Mouse (Mus musculus): ENCODE measurements at regions not wholly inside any gene's neighbourhood (a gene's known extent, or its start where the extent isn't known, plus 50 kb on each side); places are given as distances from the start of the nearest gene placed in this dataset.
"Not testable (repeated sequence)": the region's sequence is repeated elsewhere in the genome, so short reads cannot be mapped to it uniquely, and the experiment has no call there.

DNA sequence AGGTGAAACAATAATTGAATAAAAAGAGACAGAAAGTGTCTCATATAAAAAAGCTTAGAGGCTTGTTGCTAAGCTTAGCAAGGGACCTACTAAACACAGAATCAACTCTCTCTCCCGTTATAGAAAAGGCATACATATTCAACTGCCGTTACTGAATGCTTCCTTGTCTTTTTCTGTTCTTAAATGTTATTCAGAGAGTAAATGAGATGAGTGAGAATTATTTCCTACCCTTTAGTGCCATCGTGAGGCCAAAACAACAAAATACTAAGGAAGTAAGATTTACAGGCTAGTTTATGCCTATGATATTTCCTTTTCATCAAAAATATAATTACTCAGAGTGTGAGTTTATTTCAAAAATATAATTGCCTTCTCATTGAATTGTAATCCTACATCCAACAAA lies 686.6 kb upstream of the 1700008P02Rik start:
- 41% methylated on average over 3 of the region's 3 CpGs for WGBS
- no peaks in the 10 kb centered on the region for H3K36me3 ChIP-seq (ENCODE audit: insufficient read depth)
- ATAC-seq (ENCODE audit: insufficient read depth) = no peak
- H3K27ac ChIP-seq (ENCODE audit: low read depth) = no peak overlapping the region
- H3K9ac ChIP-seq = no peak overlapping the region
- no peaks in the 10 kb centered on the region for H3K9me3 ChIP-seq (ENCODE audit: low read depth, low read length)
- no peaks in the 10 kb centered on the region for H3K4me1 ChIP-seq (ENCODE audit: insufficient read depth)
- TF ChIP-seq CTCF (IDR thresholded peaks at IDR 0.05; ENCODE audit: low read depth) = peak; percentile 13; the same call in 1 of the 2 replicates
- no peaks in the 10 kb centered on the region for H3K27me3 ChIP-seq (ENCODE audit: insufficient read depth, low read length)
- no peak overlapping the region for H3K4me3 ChIP-seq (ENCODE audit: low read depth, low read length)
- no peak overlapping the region for H3K4me2 ChIP-seq
- DNase-seq = peak; percentile 41

DNA sequence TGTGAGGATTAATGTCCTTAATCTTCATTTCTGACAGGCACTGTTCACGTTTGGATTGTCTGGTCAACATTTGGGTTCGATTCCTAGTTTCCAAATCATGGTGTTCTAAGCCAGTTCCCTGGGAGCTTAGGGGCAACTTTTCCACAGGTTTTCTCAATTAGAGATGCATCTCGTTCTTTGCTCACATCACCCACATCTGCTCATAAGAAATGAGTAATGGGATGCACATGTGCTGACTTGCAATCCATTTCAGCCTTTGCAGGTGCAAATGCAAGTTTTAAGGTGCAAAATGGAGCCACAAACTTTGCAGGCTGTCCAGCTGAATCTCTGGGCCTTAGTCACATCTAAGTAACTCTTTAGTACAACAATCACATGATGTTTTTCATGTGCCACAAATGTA lies 678.3 kb upstream of the 1700008P02Rik start:
- H3K4me1 ChIP-seq (ENCODE audit: insufficient read depth) = no peaks in the 10 kb centered on the region
- ATAC-seq (ENCODE audit: insufficient read depth) (no peak), DNase-seq (no peak)
- no peaks in the 10 kb centered on the region for H3K36me3 ChIP-seq (ENCODE audit: insufficient read depth)
- no peak overlapping the region for H3K27ac ChIP-seq (ENCODE audit: low read depth)
- TF ChIP-seq CTCF (IDR thresholded peaks at IDR 0.05; ENCODE audit: low read depth) = no peak
- H3K4me3 ChIP-seq (ENCODE audit: low read depth, low read length) = no peak overlapping the region
- no peak overlapping the region for H3K4me2 ChIP-seq
- H3K27me3 ChIP-seq (ENCODE audit: insufficient read depth, low read length) = no peaks in the 10 kb centered on the region
- H3K9ac ChIP-seq = no peak overlapping the region
- no peaks in the 10 kb centered on the region for H3K9me3 ChIP-seq (ENCODE audit: low read depth, low read length)
- 50% methylated on average over 3 of the region's 3 CpGs for WGBS

DNA sequence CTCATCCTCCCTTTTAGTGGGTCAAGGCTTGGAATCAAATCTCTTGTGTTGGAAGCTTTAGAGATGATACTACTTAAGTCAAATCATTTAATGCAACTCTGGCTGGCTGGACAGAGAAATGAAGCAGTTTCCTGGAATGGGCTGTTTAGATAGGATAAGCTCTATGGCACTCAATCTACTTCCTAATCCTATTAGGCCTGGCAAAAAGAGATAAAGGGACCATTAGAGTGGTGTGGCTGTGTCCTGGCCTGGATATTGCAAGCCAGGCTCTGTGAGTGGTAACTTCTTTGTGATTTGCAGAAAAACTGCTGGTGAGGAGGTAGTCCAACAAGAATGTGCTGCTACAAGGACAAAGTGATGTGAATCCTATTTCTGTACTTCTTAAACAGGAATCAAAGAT lies 670.8 kb upstream of the 1700008P02Rik start:
- no peak overlapping the region for H3K9ac ChIP-seq
- ATAC-seq (ENCODE audit: insufficient read depth) = no peak

DNA sequence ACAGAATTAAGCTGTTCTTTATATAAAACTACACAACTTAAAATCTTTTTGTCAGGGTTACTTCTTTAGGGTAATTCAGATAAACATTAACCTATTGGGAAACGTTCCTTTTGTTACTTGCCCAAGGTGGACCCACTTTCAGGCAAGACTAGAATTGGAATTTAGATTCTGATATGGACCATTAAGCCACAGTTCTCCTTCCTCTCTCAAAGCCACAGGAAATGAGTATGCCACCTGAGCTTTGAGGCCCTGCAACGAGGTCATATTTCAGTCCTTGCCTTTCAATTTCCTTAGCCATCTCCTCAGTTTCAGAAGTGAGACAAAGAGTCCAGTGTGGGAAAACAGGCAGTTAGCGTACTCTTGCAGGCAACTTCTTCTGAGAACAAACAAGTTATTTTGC lies 637.3 kb upstream of the 1700008P02Rik start:
- Histone ChIP-seq H3K9ac (no peak overlapping the region), H3K4me3 (ENCODE audit: low read depth, low read length) (no peak overlapping the region), H3K9me3 (ENCODE audit: low read depth, low read length) (no peaks in the 10 kb centered on the region), H3K27me3 (ENCODE audit: insufficient read depth, low read length) (no peaks in the 10 kb centered on the region), H3K27ac (ENCODE audit: low read depth) (no peak overlapping the region), H3K36me3 (ENCODE audit: insufficient read depth) (no peaks in the 10 kb centered on the region), H3K4me2 (no peak overlapping the region), H3K4me1 (ENCODE audit: insufficient read depth) (no peaks in the 10 kb centered on the region)
- 53% methylated on average over 3 of the region's 3 CpGs for WGBS
- no peak for TF ChIP-seq CTCF (IDR thresholded peaks at IDR 0.05; ENCODE audit: low read depth)
- DNase-seq = no peak
- ATAC-seq (ENCODE audit: insufficient read depth) = no peak

More for the DNA sequence above, 670.8 kb upstream of the 1700008P02Rik start:
- Histone ChIP-seq H3K27me3 (ENCODE audit: insufficient read depth, low read length) (no peaks in the 10 kb centered on the region), H3K4me2 (no peak overlapping the region), H3K4me3 (ENCODE audit: low read depth, low read length) (no peak overlapping the region), H3K27ac (ENCODE audit: low read depth) (no peak overlapping the region), H3K36me3 (ENCODE audit: insufficient read depth) (no peaks in the 10 kb centered on the region), H3K4me1 (ENCODE audit: insufficient read depth) (no peaks in the 10 kb centered on the region), H3K9me3 (ENCODE audit: low read depth, low read length) (no peaks in the 10 kb centered on the region)
- no peak for DNase-seq
- TF ChIP-seq CTCF (IDR thresholded peaks at IDR 0.05; ENCODE audit: low read depth) = no peak

DNA sequence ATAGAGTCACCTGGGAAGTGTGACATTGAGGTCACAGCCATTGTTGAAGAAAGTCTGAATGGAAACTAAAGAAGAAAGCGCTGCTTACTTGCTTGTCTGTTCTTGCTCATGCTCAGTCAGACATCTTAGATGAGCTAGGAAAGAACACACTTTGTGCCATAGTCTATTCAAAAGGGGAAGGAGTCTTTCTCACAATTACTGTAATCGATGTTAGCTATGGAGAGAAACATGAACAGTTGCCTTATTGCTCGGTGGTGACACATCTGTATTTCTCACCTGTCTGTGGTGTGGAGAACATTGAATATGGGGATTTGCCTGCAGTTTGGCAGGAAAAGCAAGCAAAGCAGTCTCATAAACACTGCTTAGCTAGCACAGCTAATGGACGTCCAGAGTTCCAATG lies 628.1 kb upstream of the 1700008P02Rik start:
- H3K4me2 ChIP-seq = no peak overlapping the region
- H3K36me3 ChIP-seq (ENCODE audit: insufficient read depth) = no peaks in the 10 kb centered on the region
- H3K4me1 ChIP-seq (ENCODE audit: insufficient read depth) = no peaks in the 10 kb centered on the region
- WGBS = 76% methylated on average over 4 of the region's 4 CpGs
- ATAC-seq (ENCODE audit: insufficient read depth) = no peak
- no peak overlapping the region for H3K4me3 ChIP-seq (ENCODE audit: low read depth, low read length)
- H3K9ac ChIP-seq = no peak overlapping the region
- TF ChIP-seq CTCF (IDR thresholded peaks at IDR 0.05; ENCODE audit: low read depth) = no peak
- no peak overlapping the region for H3K27ac ChIP-seq (ENCODE audit: low read depth)
- no peaks in the 10 kb centered on the region for H3K9me3 ChIP-seq (ENCODE audit: low read depth, low read length)
- H3K27me3 ChIP-seq (ENCODE audit: insufficient read depth, low read length) = no peaks in the 10 kb centered on the region
- no peak for DNase-seq

DNA sequence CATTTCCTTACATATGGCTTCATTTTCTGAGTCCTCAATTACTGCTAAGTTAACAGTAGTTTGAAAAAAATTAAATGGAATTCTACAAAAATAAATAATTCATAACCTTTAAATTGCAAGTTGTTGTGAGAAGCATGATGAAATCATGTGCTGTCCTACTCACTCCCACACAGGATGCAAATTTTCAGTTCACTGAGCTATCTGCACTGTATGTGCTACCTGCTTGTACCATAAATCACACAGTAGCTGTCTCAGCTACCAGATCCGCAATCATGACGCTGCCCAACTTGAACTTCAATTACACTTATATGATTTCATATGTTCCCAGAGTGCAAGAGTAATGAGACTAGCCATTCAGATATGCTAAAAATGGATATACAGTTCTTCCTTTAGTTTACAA lies 609.5 kb upstream of the 1700008P02Rik start:
- DNase-seq (no peak), ATAC-seq (ENCODE audit: insufficient read depth) (no peak)
- H3K9me3 ChIP-seq (ENCODE audit: low read depth, low read length) = no peaks in the 10 kb centered on the region
- no peak overlapping the region for H3K9ac ChIP-seq
- H3K4me1 ChIP-seq (ENCODE audit: insufficient read depth) = no peaks in the 10 kb centered on the region
- no peaks in the 10 kb centered on the region for H3K36me3 ChIP-seq (ENCODE audit: insufficient read depth)
- no peak for TF ChIP-seq CTCF (IDR thresholded peaks at IDR 0.05; ENCODE audit: low read depth)
- no peak overlapping the region for H3K4me2 ChIP-seq
- 85% methylated on average over 2 of the region's 2 CpGs for WGBS
- H3K4me3 ChIP-seq (ENCODE audit: low read depth, low read length) = no peak overlapping the region
- H3K27ac ChIP-seq (ENCODE audit: low read depth) = no peak overlapping the region
- no peaks in the 10 kb centered on the region for H3K27me3 ChIP-seq (ENCODE audit: insufficient read depth, low read length)

DNA sequence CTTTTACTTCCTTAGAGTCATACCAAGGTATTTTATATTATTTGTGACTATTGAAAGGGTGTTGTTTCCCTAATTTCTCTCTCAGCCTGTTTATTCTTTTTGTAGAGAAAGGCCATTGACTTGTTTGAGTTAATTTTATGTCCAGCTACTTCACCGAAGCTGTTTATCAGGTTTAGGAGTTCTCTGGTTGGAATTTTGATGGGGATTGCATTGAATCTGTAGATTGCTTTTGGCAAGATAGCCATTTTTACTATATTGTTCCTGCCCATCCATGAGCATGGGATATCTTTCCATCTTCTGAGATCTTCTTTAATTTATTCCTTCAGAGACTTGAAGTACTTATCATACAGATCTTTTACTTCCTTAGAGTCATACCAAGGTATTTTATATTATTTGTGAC lies 568.3 kb upstream of the 1700008P02Rik start:
- not testable (repeated sequence) for H3K9ac ChIP-seq; H3K4me3 ChIP-seq (ENCODE audit: low read depth, low read length); H3K9me3 ChIP-seq (ENCODE audit: low read depth, low read length); H3K36me3 ChIP-seq (ENCODE audit: insufficient read depth); H3K4me2 ChIP-seq; H3K27me3 ChIP-seq (ENCODE audit: insufficient read depth, low read length); DNase-seq; H3K4me1 ChIP-seq (ENCODE audit: insufficient read depth); ATAC-seq (ENCODE audit: insufficient read depth); H3K27ac ChIP-seq (ENCODE audit: low read depth)
- WGBS = 100% methylated on average over 1 of the region's 1 CpGs

DNA sequence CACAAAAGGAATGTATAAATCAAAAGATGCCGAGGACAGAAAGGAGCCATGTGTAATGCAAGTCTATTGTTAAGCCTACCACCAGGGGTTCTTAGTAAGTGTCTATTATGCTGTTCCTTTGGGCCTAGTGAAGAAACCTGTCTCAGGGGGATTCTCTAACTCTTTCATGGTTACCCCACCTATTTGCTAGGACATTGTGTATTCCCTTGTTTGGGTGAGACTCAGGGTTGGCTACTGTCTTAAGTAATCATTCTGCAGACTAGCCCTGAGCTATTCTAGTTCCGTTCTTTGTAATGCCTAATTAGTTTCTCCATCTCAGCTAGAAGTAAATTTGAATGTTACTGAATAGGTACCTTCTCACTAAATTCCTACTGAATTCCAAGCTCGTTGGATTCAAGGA lies 546.4 kb upstream of the 1700008P02Rik start:
- H3K9ac ChIP-seq = no peak overlapping the region
- WGBS = 71% methylated on average over 3 of the region's 3 CpGs
- ATAC-seq (ENCODE audit: insufficient read depth) (no peak), DNase-seq (no peak)
- H3K27me3 ChIP-seq (ENCODE audit: insufficient read depth, low read length) = no peaks in the 10 kb centered on the region
- no peaks in the 10 kb centered on the region for H3K36me3 ChIP-seq (ENCODE audit: insufficient read depth)
- H3K27ac ChIP-seq (ENCODE audit: low read depth) = no peak overlapping the region
- H3K9me3 ChIP-seq (ENCODE audit: low read depth, low read length) = no peaks in the 10 kb centered on the region
- no peak overlapping the region for H3K4me2 ChIP-seq
- no peak for TF ChIP-seq CTCF (IDR thresholded peaks at IDR 0.05; ENCODE audit: low read depth)
- H3K4me3 ChIP-seq (ENCODE audit: low read depth, low read length) = no peak overlapping the region
- H3K4me1 ChIP-seq (ENCODE audit: insufficient read depth) = no peaks in the 10 kb centered on the region
